Mouse (Mus musculus) forebrain, embryonic 12.5 days (tissue): Measurements from ENCODE around the gene Lnpep. TPM values are rescaled to one million over a fixed set of nuclear protein-coding genes. Genes with fewer than 3 reads are reported as not detected.

ENCODE experiments used
- ATAC-seq: fragments of 200-750 bp; cut with Nextera tagmentation; 2 replicates; pipeline ENCODE4 v1.8.0; 2017; ENCODE audit warnings: moderate TSS enrichment; ENCODE audit not compliant: low FRiP score
- H3K27ac ChIP-seq: fragments of 300-500 bp; sonication (generic); 2 replicates; pipeline ENCODE4 v1.5.1; 2016; ENCODE audit warnings: mild to moderate bottlenecking
- H3K27me3 ChIP-seq: fragments of 300-500 bp; sonication (generic); 2 replicates; pipeline ENCODE4 v1.6.1; 2016; ENCODE audit warnings: mild to moderate bottlenecking
- H3K36me3 ChIP-seq: fragments of 300-500 bp; sonication (generic); replicated peaks from 2 replicates; pipeline ENCODE4 v1.6.1; 2016; ENCODE audit warnings: mild to moderate bottlenecking
- H3K4me1 ChIP-seq: fragments of 300-500 bp; sonication (generic); 2 replicates; pipeline ENCODE4 v1.6.1; 2016
- H3K4me2 ChIP-seq: fragments of 300-500 bp; sonication (generic); 2 replicates; pipeline ENCODE4 v1.6.1; 2016; ENCODE audit warnings: mild to moderate bottlenecking, moderate library complexity
- H3K4me3 ChIP-seq: fragments of 300-500 bp; sonication (generic); replicated peaks from 2 replicates; pipeline ENCODE4 v1.5.1; 2016; ENCODE audit warnings: mild to moderate bottlenecking
- H3K9ac ChIP-seq: fragments of 300-500 bp; sonication (generic); 2 replicates; pipeline ENCODE4 v1.6.1; 2016; ENCODE audit warnings: mild to moderate bottlenecking
- H3K9me3 ChIP-seq: fragments of 300-500 bp; sonication (generic); 2 replicates; pipeline ENCODE4 v1.6.1; 2016
- WGBS: fragments of 180-500 bp; shearing (Covaris S2); methylation state at CpG from one replicate; pipeline ENCODE4 v1.1.7; 2016; 5-methylcytosine and 5-hydroxymethylcytosine counted together
- polyA plus RNA-seq: library from polyadenylated mRNA; unstranded; fragments of >200 nt; fragmentation: Nextera tagmentation; extraction: Ambion mirVana; gene quantifications from 2 replicates; pipeline ENCODE4 v1.2.1, GENCODE M21; 2016

The Lnpep gene
- polyA plus RNA-seq, 1 experiment from 2014 or later, result 10.6 TPM

DNA sequence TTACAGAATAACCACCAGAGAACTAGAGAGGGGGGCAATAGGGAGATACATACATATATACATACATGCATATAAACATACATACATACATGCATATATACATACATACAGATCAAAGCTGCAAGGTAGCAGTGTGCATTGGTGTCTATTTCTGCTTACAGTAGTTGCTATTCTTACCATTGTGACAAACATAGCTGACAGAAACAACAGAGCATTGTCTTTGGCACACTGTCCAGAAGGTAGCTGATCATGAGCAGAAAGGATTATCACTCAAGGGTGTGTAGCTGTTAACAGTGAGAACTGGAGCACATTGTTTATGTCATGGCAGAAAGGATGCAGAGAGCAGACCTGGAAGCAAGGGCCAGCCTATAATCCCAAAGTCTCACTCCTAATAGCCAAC is 22.1 kb downstream of the Lnpep start:
- Histone ChIP-seq H3K4me2 (no peak overlapping the region), H3K9me3 (no peaks in the 10 kb centered on the region), H3K4me3 (no peak overlapping the region), H3K36me3 (no peaks in the 10 kb centered on the region), H3K4me1 (peaks cover 16% of the 10 kb centered on the region; the same call in 1 of the 2 replicates), H3K27me3 (no peaks in the 10 kb centered on the region), H3K27ac (no peak overlapping the region), H3K9ac (no peak overlapping the region)
- ATAC-seq, result no peak; the same call in 1 of the 2 replicates

DNA sequence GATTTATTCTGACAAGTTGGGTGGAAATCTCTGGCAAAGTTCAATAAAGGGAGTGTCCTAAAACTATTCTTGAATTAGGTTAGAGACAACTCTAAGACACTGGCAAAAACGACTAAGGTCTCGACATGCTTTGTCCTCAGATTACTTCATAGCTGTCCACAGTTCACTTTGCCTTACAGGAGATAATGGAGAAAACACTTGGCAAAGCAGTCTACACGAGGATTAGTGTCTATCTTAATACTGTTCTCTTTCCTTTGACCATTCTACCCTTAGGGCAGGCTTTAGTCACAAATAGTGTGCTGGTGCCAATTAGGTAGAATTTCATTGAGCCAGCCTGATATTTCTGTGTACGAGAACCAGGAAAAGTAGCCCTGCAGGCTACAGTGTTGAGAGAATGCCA is 22.5 kb downstream of the Lnpep start:
- WGBS, result 37% methylated on average over 4 of the region's 4 CpGs
- H3K9me3 ChIP-seq, result no peaks in the 10 kb centered on the region
- H3K9ac ChIP-seq, result no peak overlapping the region
- H3K27ac ChIP-seq, result no peak overlapping the region
- peaks cover 11% of the 10 kb centered on the region; the same call in 1 of the 2 replicates for H3K4me1 ChIP-seq
- no peak overlapping the region for H3K4me2 ChIP-seq
- no peak for ATAC-seq
- H3K36me3 ChIP-seq, result no peaks in the 10 kb centered on the region
- H3K4me3 ChIP-seq, result no peak overlapping the region
- no peaks in the 10 kb centered on the region for H3K27me3 ChIP-seq

DNA sequence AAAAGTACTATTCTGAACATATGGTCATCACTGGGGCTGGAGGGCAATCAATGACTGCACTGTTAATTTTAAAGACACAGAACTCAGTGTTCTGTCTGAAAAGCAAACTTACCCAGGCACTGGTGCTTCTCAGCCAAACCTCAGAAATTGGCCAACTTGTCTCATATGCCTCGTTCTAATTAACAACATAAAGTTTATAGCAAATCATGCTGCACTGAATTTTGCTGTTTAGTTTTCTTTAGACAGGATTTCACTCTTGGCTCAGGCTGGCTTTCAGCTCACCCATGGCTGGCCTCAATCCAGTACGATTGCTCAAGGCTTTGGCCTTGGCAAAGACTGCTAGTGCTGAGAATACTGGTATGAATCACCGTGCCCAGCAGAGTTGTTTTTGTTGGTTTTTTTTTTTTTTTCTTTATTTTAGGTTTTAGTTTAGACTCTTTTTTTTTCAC is 24.0 kb downstream of the Lnpep start:
- Histone ChIP-seq H3K4me2 (no peak overlapping the region), H3K27ac (no peak overlapping the region), H3K27me3 (no peaks in the 10 kb centered on the region), H3K36me3 (no peaks in the 10 kb centered on the region), H3K9ac (no peak overlapping the region), H3K9me3 (no peaks in the 10 kb centered on the region), H3K4me1 (peaks cover 11% of the 10 kb centered on the region; the same call in 1 of the 2 replicates), H3K4me3 (no peak overlapping the region)
- WGBS, result 79% methylated on average over 3 of the region's 3 CpGs
- ATAC-seq, result no peak

DNA sequence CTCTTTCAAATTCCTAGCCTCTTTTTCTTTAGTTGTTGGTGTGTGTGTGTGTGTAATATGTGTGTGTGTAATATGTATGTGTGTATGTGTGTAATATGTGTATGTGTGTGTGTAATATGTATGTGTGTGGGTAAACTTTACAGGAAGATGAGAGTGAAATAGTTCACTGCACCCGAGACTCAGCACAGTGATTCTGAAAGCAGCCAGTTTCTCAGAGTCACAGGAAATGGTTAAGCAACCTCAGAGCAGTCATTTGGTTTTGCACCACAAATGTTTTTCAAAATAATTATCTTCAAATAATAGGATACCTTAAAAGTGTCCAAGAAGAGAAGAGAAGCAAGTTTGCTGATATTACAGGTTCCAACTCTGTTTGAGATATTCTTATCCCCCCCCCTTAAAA is 24.8 kb downstream of the Lnpep start:
- Histone ChIP-seq H3K9ac (no peak overlapping the region), H3K4me2 (no peak overlapping the region), H3K27ac (no peak overlapping the region), H3K4me1 (peaks cover 11% of the 10 kb centered on the region; the same call in 1 of the 2 replicates), H3K9me3 (no peaks in the 10 kb centered on the region), H3K4me3 (no peak overlapping the region), H3K27me3 (no peaks in the 10 kb centered on the region), H3K36me3 (no peaks in the 10 kb centered on the region)
- 86% methylated on average over 1 of the region's 1 CpGs for WGBS
- ATAC-seq, result no peak

DNA sequence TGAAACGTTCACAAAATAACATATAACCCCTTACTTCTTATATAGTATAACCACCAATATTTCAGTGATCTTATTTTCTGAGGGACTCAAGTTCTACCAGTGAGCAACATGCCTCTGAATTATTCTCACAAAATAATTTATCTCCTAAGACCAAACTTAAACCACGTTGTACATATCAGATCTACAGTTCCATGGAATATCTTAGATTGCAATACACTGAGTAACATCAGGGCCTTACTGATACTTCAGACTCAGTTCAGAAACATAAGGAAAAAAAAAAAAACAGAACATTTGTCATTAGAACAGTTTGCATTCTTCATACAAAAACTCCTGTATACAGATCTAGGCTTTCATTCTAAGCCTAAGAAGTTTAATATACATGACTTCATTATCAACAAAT is 26.5 kb downstream of the Lnpep start:
- ATAC-seq, result no peak
- Histone ChIP-seq H3K27ac (no peak overlapping the region), H3K4me1 (peaks cover 11% of the 10 kb centered on the region; the same call in 1 of the 2 replicates), H3K36me3 (no peaks in the 10 kb centered on the region), H3K9me3 (no peaks in the 10 kb centered on the region), H3K4me2 (no peak overlapping the region), H3K27me3 (no peaks in the 10 kb centered on the region), H3K9ac (no peak overlapping the region), H3K4me3 (no peak overlapping the region)
- 91% methylated on average over 2 of the region's 2 CpGs for WGBS

DNA sequence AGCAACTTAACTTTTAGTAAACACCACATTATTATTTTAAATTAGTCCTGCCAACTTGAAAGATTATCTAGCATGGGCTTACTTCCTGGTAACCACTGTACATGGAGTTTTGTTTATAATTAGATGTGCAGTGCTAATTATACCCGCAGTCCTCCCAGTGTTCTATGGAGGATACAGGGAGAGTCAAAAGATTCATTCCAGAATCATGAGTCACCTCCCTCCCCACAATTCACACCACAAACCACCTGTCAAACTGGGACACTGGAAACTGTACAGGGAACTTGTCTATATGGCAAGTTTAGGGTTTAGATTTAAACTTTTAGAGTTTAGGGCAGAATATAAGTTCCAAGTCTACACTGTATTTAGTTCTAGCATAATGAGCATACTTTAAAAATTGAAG is 31.9 kb downstream of the Lnpep start:
- no peak overlapping the region for H3K27ac ChIP-seq
- no peak for ATAC-seq
- no peak overlapping the region for H3K4me3 ChIP-seq
- H3K9me3 ChIP-seq, result no peaks in the 10 kb centered on the region
- 85% methylated on average over 1 of the region's 1 CpGs for WGBS
- H3K27me3 ChIP-seq, result no peaks in the 10 kb centered on the region
- H3K4me2 ChIP-seq, result no peak overlapping the region
- H3K36me3 ChIP-seq, result no peaks in the 10 kb centered on the region
- no peak overlapping the region for H3K9ac ChIP-seq
- H3K4me1 ChIP-seq, result no peaks in the 10 kb centered on the region

DNA sequence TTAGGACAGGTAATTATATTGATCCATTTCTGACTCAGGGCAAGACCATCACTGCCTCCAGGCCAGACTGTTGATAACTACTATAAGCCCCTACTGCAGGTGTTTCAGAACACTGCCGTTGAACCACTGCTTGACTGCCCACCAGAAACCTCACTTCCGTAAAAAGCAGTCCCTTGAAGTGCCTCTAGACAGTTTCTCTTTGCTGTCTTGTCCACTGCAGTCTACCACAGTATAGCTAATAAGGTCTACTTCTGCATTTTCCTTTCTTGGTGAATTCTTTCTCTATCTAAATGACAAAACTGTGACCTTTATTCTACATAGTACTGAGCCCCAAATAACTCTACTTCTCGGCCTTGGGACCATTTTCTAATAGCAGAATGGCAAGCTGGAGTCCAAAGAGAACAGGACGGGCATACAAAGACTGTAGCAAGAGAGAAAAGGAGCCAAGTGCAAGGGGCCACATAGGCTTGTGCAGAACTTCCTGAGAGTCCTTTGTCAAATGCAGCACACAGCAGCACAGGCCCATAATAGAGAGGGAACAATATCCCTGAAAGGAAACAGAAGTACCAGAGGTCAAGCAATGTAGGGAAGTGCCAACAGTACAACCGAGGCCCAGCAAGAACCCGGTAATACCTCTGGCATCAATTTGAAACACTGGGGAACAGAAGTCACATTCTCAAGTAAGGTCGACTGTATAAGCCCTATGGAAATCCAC is 37.4 kb downstream of the Lnpep start:
- H3K27ac ChIP-seq, result no peak overlapping the region
- no peak for ATAC-seq
- no peaks in the 10 kb centered on the region for H3K27me3 ChIP-seq
- no peak overlapping the region for H3K9ac ChIP-seq
- 75% methylated on average over 7 of the region's 7 CpGs for WGBS
- H3K4me1 ChIP-seq, result no peaks in the 10 kb centered on the region
- H3K36me3 ChIP-seq, result no peaks in the 10 kb centered on the region
- H3K4me3 ChIP-seq, result no peak overlapping the region
- H3K9me3 ChIP-seq, result no peaks in the 10 kb centered on the region
- H3K4me2 ChIP-seq, result no peak overlapping the region

DNA sequence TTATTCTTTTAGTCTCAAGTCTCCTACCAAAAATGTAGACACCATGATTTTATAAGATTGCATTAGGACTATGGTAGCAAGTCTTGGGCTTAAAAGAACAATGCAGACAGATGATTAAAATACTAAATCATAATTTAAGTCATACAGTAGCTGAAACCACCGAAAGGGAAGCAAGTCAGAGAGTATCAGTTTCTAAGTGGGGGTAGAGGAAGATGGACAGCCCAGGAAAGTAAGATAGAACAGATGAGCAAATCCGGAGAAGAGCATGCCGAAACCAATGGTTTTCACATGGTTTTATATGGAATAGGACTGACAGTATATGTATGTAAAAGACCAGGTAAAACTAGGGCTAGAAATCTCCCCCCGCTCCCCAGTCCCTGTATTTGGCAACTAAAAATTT is 39.7 kb downstream of the Lnpep start:
- WGBS, result 96% methylated on average over 4 of the region's 4 CpGs
- no peak overlapping the region for H3K4me3 ChIP-seq
- H3K9me3 ChIP-seq, result no peaks in the 10 kb centered on the region
- H3K36me3 ChIP-seq, result no peaks in the 10 kb centered on the region
- no peak overlapping the region for H3K4me2 ChIP-seq
- no peak overlapping the region for H3K27ac ChIP-seq
- no peak overlapping the region for H3K9ac ChIP-seq
- H3K4me1 ChIP-seq, result no peaks in the 10 kb centered on the region
- ATAC-seq, result no peak
- H3K27me3 ChIP-seq, result no peaks in the 10 kb centered on the region

DNA sequence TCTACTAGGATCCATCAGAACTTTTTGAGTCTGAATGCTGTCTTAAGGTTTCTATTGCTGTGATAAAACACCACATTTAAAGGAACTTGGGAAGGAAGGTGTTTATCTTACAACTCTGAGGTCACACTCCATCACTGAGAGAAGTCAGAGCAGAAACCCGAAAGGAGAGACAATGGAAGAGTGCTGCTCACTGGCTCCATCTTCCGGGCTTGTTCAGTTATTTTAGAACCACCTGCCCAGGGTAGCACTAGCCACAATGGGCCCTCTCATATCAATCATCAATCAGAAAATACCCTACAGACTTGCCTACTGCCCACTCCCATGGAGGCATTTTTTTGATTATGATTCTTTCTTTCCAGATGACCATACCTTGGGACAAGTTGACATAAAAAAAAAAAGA is 41.0 kb downstream of the Lnpep start:
- Histone ChIP-seq H3K9me3 (no peaks in the 10 kb centered on the region), H3K27me3 (no peaks in the 10 kb centered on the region), H3K9ac (no peak overlapping the region), H3K4me3 (no peak overlapping the region), H3K36me3 (peaks cover 3% of the 10 kb centered on the region; the same call in 1 of the 2 replicates), H3K4me1 (no peaks in the 10 kb centered on the region), H3K4me2 (no peak overlapping the region), H3K27ac (no peak overlapping the region)
- 46% methylated on average over 2 of the region's 2 CpGs for WGBS
- no peak for ATAC-seq

DNA sequence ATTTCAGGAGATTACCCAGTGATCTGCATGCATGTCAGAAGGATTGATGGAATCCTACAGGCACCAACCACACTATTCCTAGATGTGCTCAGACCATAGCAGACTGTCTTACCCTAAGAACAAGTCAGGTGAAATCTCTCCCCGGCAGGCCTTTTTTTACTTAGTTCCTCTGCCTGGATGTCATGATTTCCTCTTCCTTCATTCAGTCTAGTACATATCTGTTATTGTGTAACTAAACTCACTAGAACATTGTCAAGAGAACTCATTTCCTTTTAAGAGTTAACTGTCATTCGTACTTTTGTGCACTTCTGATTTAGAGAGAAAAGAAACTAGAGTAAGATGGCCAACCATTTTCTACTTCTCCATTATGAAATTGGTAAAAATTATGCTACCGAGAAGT is 43.6 kb downstream of the Lnpep start:
- WGBS, result 93% methylated on average over 3 of the region's 3 CpGs
- ATAC-seq, result no peak
- H3K4me1 ChIP-seq, result no peaks in the 10 kb centered on the region
- H3K36me3 ChIP-seq, result peaks cover 7% of the 10 kb centered on the region
- H3K4me2 ChIP-seq, result no peak overlapping the region
- H3K27ac ChIP-seq, result no peak overlapping the region
- no peak overlapping the region for H3K4me3 ChIP-seq
- H3K9ac ChIP-seq, result no peak overlapping the region
- no peaks in the 10 kb centered on the region for H3K27me3 ChIP-seq
- no peaks in the 10 kb centered on the region for H3K9me3 ChIP-seq

DNA sequence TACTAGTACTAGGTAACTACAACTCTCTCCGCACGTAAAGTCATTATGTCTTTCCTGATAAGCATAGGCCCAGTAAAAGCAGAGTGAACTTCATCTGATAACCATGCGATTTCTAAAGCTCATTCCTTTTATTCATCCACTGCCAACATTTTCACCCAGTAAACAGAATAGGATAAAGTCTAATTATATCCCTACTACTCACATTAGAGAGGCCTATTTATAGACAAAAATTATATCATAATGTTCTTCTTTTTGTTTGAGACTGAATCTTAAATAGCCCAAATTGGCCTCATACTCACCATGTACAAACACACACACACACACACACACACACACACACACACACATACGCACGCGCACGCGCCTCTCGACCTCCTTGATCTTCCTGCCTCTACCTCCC is 48.5 kb downstream of the Lnpep start:
- H3K9ac ChIP-seq, result no peak overlapping the region
- no peak overlapping the region for H3K4me2 ChIP-seq
- ATAC-seq, result no peak
- H3K27ac ChIP-seq, result no peak overlapping the region
- H3K27me3 ChIP-seq, result no peaks in the 10 kb centered on the region
- H3K36me3 ChIP-seq, result peaks cover 28% of the 10 kb centered on the region
- no peak overlapping the region for H3K4me3 ChIP-seq
- 96% methylated on average over 9 of the region's 9 CpGs for WGBS
- H3K9me3 ChIP-seq, result no peaks in the 10 kb centered on the region
- H3K4me1 ChIP-seq, result no peaks in the 10 kb centered on the region

DNA sequence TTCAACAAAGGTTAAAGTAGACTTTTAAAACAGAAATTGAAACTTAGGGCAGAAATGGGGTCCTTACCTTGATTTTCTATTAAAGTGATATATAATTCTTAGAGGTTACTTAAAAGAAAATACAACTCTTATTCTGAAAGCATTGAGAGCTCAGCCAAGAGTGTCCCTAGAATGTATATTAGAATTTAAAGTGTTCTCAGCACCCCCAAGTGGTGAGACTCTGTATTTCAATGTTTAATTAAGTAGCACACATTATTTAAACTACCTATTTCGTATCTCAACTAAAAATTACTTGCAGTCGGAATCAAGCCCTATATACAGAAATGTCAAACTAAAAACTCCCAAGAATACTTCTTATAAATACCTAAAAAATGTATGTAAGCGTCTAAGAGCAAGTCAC is 57.8 kb downstream of the Lnpep start:
- Histone ChIP-seq H3K27me3 (no peaks in the 10 kb centered on the region), H3K9me3 (no peaks in the 10 kb centered on the region), H3K9ac (no peak overlapping the region), H3K36me3 (peaks cover 10% of the 10 kb centered on the region; the same call in 1 of the 2 replicates), H3K4me3 (no peak overlapping the region), H3K4me2 (no peak overlapping the region), H3K4me1 (no peaks in the 10 kb centered on the region), H3K27ac (no peak overlapping the region)
- WGBS, result 53% methylated on average over 3 of the region's 3 CpGs
- ATAC-seq, result 0 out of 2 replicates have a peak, but pooled peaks have one; percentile 33

DNA sequence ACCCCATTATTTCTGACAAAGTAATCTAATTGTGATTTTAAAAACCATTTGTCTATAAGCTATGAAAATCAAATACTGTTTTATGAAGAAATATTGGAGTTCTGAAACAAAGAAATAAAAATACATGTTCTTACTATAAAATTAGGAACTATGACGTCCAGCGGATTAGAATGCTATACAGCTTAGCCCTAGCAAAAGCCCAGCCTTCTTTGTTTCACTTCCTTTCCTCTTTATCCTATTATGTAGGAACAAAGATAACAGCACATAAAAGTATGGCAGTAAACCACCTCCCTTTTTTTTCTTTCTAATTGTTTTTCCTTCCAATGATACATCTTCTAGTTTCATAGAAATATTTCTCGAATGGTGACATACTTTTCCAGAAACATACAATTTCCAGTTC is 75.9 kb downstream of the Lnpep start:
- no peaks in the 10 kb centered on the region for H3K27me3 ChIP-seq
- no peaks in the 10 kb centered on the region for H3K9me3 ChIP-seq
- H3K27ac ChIP-seq, result no peak overlapping the region
- ATAC-seq, result no peak
- no peak overlapping the region for H3K4me3 ChIP-seq
- H3K4me2 ChIP-seq, result no peak overlapping the region
- H3K9ac ChIP-seq, result no peak overlapping the region
- no peaks in the 10 kb centered on the region for H3K4me1 ChIP-seq
- H3K36me3 ChIP-seq, result peaks cover 7% of the 10 kb centered on the region; the same call in 1 of the 2 replicates
- WGBS, result 57% methylated on average over 3 of the region's 3 CpGs
